Mouse (Mus musculus) regulatory T cell (primary cell): ENCODE results near the gene Vmn1r139.
"Not testable (repeated sequence)": the region's sequence is repeated elsewhere in the genome, so short reads cannot be mapped to it uniquely, and the experiment has no call there.

Source experiments
- in situ Hi-C: fragments of 300-600 bp; cut with MboI, MseI; formaldehyde crosslinking; loops from one replicate; pipeline ENCODE4 v1.15.1; 2025; ENCODE audit warnings: high pct_unique_total_duplicates

Gene Vmn1r139

DNA sequence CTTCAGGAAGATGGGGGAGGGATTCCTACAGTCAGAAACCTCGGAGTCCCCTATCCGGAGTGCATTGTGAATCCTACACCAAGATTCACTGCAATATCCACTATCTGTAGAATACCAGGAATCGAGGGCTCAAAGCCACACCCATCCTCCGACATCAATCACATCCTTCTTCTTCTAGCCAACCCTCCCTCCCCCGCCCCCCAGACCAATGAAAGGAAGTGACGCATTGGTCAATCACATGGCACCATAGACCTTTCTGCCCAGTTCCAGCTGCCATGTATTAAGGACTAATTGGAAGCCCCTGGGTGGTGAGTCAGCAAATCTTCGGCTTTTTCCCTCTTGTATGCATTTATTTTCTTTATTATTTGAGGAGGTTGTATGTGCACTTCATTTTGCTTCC lies at the start of gene Vmn1r139:
TSS of gene Vmn1r139 (plus strand) at position 301 of the 400 bp plus-strand sequence.
- in situ Hi-C loops = not testable (repeated sequence)

DNA sequence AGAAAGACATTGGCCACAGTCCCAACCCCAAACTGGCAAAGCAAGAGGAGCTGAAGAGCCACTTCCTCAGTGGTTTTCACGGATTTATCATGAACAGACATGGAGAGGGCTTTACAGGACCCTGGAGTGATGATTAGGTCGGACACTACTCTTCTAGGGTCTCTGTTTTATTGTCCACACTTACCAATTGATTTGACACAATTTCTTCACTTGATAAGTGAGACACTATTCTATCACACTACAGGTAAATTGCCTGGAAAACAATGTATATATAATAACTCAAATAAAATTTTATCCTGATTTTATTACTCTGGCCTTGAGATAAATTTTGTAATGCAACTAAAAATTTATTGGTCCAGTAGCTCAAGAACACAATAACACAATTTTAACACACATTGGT lies 40.1 kb upstream of the Vmn1r139 start, which contains the start of gene Vmn1r138:
TSS of gene Vmn1r138 (minus strand) at position 101 of the 400 bp plus-strand sequence.
- in situ Hi-C loops = not testable (repeated sequence)

DNA sequence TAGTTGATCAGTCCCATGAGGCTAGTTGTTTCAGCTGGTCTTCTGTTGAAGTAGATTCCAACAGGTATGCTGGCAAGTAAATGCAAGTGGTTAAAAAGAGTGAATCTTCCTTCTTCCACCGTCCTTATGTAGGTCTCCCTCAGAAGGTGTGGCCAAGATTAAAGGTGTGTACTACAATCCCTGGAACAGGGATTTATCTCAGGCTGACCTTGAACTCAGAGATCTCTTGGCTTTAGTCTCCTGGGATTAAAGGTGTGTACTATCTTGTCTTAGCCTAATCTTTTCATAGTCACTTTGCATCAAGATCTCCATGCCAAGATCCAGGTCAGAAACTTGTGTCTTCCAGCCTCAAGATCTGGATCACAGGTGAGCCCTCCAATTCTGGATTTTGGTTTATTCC lies 12.7 kb upstream of the Vmn1r139 start, which contains the start of gene Gm6176:
TSS of gene Gm6176 (minus strand) at position 101 of the 400 bp plus-strand sequence.
- in situ Hi-C loops = not testable (repeated sequence)

DNA sequence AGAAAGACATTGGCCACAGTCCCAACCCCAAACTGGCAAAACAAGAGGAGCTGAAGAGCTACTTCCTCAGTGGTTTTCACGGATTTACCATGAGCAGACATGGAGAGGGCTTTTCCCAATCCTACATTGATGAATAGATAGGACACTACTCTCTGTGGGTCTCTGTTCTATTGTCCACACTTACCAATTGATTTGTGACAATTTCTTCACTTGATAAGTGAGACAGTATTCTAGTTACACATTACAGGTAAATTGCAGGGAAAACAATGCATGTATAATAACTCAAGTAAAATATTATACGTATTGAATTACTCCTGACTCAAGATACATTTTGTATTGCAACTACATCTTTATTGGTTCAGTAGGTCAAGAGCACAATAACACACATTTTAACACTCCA lies 49.3 kb downstream of the Vmn1r139 start, which contains the start of gene Gm16451:
TSS of gene Gm16451 (minus strand) at position 101 of the 400 bp plus-strand sequence.
- in situ Hi-C loops = loop anchor here (25.0 kb wide), 1 partner anchor 1331 kb away; the partner anchor contains the start of gene Vmn1r113

DNA sequence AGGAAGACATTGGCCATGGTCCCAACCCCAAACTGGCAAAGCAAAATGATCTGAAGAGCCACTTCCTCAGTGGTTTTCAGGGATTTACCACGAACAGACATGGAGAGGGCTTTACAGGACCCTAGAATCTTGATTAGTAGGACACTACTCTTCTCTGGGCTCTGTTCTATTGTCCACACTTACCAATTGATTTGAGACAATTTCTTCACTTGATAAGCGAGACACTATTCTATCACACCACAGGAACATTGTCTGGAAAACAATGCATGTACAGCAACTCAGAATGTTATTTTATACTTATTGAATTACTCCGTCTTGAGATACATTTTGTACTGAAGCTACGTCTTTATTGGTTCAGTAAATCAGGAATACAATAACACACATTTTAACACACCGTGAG lies 65.8 kb downstream of the Vmn1r139 start, which contains the start of gene Gm10666:
TSS of gene Gm10666 (minus strand) at position 101 of the 400 bp plus-strand sequence.
- in situ Hi-C loops = not testable (repeated sequence)
